In genomic region chr16:76022181-76022580, GRCm38 (mm10) we compare ENCODE assay signal across 24 mouse cellular contexts. TPM values are rescaled to one million over a fixed set of nuclear protein-coding genes. Genes with fewer than 3 reads are reported as not detected.
DNase-seq lines count a peak whose midpoint lies in the region; ATAC-seq and TF ChIP-seq lines count a peak whose summit lies in the region.
"Had no signal": no experiment of that assay in that cellular context is flagged by ENCODE, and none has a peak within 500 bp of the region (broad histone marks: within the 10 kb centered on the region; RNA-seq: fewer than 3 reads in every experiment).

Gene Samsn1 (minus strand): TSS chr16:76022281.

- no peak for DNase-seq in liver, embryonic 11.5 days (ENCODE audit: low spot score)
- no peak for DNase-seq in liver
- no peak for DNase-seq in left cerebral cortex, adult 2 months (ENCODE audit: extremely low spot score in 1 of 2, low spot score in 2 of 2)
- no peak for DNase-seq in frontal cortex, postnatal 36 days (ENCODE audit: low spot score in 2 of 2)
- DNase-seq: cerebellum, adult 8-10 months; forebrain, postnatal 0 days; heart, postnatal 10 days; kidney, adult 8-10 months; kidney, postnatal 14 days; lung, postnatal 10 days; right cerebral cortex, postnatal 4 days; thymus, postnatal 25 days had no signal

- H3K9ac ChIP-seq in liver, embryonic 11.5 days (ENCODE audit: low read depth, low read length), result no peak within 1 kb of the TSS
- no peak within 1 kb of the TSS for H3K9ac ChIP-seq in liver, embryonic 15.5 days
- H3K9ac ChIP-seq in forebrain, embryonic 13.5 days, result no peak within 1 kb of the TSS
- H3K9ac ChIP-seq: embryonic facial prominence, embryonic 12.5 days; forebrain, postnatal 0 days; hindbrain, embryonic 12.5 days; liver, embryonic 14.5 days; neural tube, embryonic 12.5 days had no signal

- no peak within 1 kb of the TSS for H3K4me3 ChIP-seq in liver, embryonic 11.5 days (ENCODE audit: low read depth, low read length)
- H3K4me3 ChIP-seq in liver, embryonic 15.5 days (replicated peaks), result no peak within 1 kb of the TSS
- no peak within 1 kb of the TSS for H3K4me3 ChIP-seq in left cerebral cortex, adult 2 months
- H3K4me3 ChIP-seq in forebrain, embryonic 13.5 days, result no peak within 1 kb of the TSS
- H3K4me3 ChIP-seq: embryonic facial prominence, embryonic 12.5 days; hindbrain, embryonic 12.5 days; layer of hippocampus, adult 2 months; limb, embryonic 10.5 days; midbrain, embryonic 10.5 days; neural tube, embryonic 12.5 days had no signal

- intact Hi-C loops in left cerebral cortex, adult 2 months (cut with DNase I), result no loop called here

- no peaks in the 10 kb centered on the region for H3K4me1 ChIP-seq in liver, embryonic 11.5 days (replicated peaks; ENCODE audit: control insufficient read depth, insufficient read depth, low read length)
- H3K4me1 ChIP-seq in liver, embryonic 15.5 days (replicated peaks), result no peaks in the 10 kb centered on the region
- H3K4me1 ChIP-seq in forebrain, embryonic 13.5 days, result no peaks in the 10 kb centered on the region
- H3K4me1 ChIP-seq: embryonic facial prominence, embryonic 12.5 days; hindbrain, embryonic 12.5 days; limb, embryonic 10.5 days; midbrain, embryonic 10.5 days; neural tube, embryonic 12.5 days had no signal

- no peaks in the 10 kb centered on the region for H3K27me3 ChIP-seq in liver, embryonic 11.5 days (replicated peaks; ENCODE audit: control insufficient read depth, insufficient read depth, low read length)
- H3K27me3 ChIP-seq in liver, embryonic 15.5 days, result no peaks in the 10 kb centered on the region
- H3K27me3 ChIP-seq in forebrain, embryonic 13.5 days, result no peaks in the 10 kb centered on the region
- H3K27me3 ChIP-seq: embryonic facial prominence, embryonic 12.5 days; hindbrain, embryonic 12.5 days; neural tube, embryonic 12.5 days had no signal

- no peak within 1 kb of the TSS for H3K4me2 ChIP-seq in liver, embryonic 11.5 days
- no peak within 1 kb of the TSS for H3K4me2 ChIP-seq in liver, embryonic 15.5 days
- no peak within 1 kb of the TSS for H3K4me2 ChIP-seq in forebrain, embryonic 13.5 days
- H3K4me2 ChIP-seq: embryonic facial prominence, embryonic 12.5 days; heart, embryonic 11.5 days; hindbrain, embryonic 12.5 days; neural tube, embryonic 12.5 days had no signal

- no peak within 1 kb of the TSS for H3K27ac ChIP-seq in liver, embryonic 11.5 days (ENCODE audit: low read depth, low read length)
- no peak within 1 kb of the TSS for H3K27ac ChIP-seq in liver, embryonic 15.5 days (replicated peaks)
- no peak within 1 kb of the TSS for H3K27ac ChIP-seq in left cerebral cortex, adult 2 months
- H3K27ac ChIP-seq in forebrain, embryonic 13.5 days, result no peak within 1 kb of the TSS
- H3K27ac ChIP-seq: embryonic facial prominence, embryonic 12.5 days; hindbrain, embryonic 12.5 days; layer of hippocampus, adult 2 months; limb, embryonic 10.5 days; liver, embryonic 14.5 days; midbrain, embryonic 10.5 days; neural tube, embryonic 12.5 days had no signal

- H3K9me3 ChIP-seq in liver, embryonic 11.5 days (ENCODE audit: control insufficient read depth, low read length), result no peaks in the 10 kb centered on the region
- H3K9me3 ChIP-seq in liver, embryonic 15.5 days (replicated peaks), result no peaks in the 10 kb centered on the region
- no peaks in the 10 kb centered on the region for H3K9me3 ChIP-seq in forebrain, embryonic 13.5 days (replicated peaks)
- H3K9me3 ChIP-seq: embryonic facial prominence, embryonic 12.5 days; hindbrain, embryonic 12.5 days; limb, embryonic 10.5 days; midbrain, embryonic 10.5 days; neural tube, embryonic 12.5 days had no signal

- no peak for TF ChIP-seq CTCF in left cerebral cortex, adult 2 months (IDR thresholded peaks at IDR 0.05)

- no peaks in the 10 kb centered on the region for H3K36me3 ChIP-seq in liver, embryonic 11.5 days (ENCODE audit: control insufficient read depth, insufficient read depth, low read length)
- H3K36me3 ChIP-seq in liver, embryonic 15.5 days (replicated peaks), result no peaks in the 10 kb centered on the region
- no peaks in the 10 kb centered on the region for H3K36me3 ChIP-seq in forebrain, embryonic 13.5 days (ENCODE audit: poor library complexity, severe bottlenecking)
- H3K36me3 ChIP-seq: embryonic facial prominence, embryonic 12.5 days; hindbrain, embryonic 12.5 days; limb, embryonic 10.5 days; midbrain, embryonic 10.5 days; neural tube, embryonic 12.5 days had no signal

- no peak for ATAC-seq in liver, embryonic 11.5 days (replicated peaks; ENCODE audit: low FRiP score)
- ATAC-seq in erythroblast, adult 5-6 weeks (replicated peaks; ENCODE audit: low FRiP score, poor library complexity, severe bottlenecking), result no peak
- no peak for ATAC-seq in liver, embryonic 15.5 days (ENCODE audit: insufficient read depth)
- ATAC-seq in neutrophil, adult 5-6 weeks (ENCODE audit: extremely low read depth, insufficient number of reproducible peaks, low FRiP score, poor library complexity, severe bottlenecking), result no peak
- no peak for ATAC-seq in forebrain, embryonic 13.5 days
- ATAC-seq: forebrain, postnatal 0 days had no signal

- WGBS in liver, embryonic 11.5 days, result 83% methylated on average over 7 of the region's 7 CpGs
- 68% methylated on average over 7 of the region's 7 CpGs for WGBS in liver, embryonic 15.5 days (ENCODE audit: insufficient replicate concordance)
- WGBS in forebrain, embryonic 13.5 days, result 59% methylated on average over 7 of the region's 7 CpGs

RNA-seq across cellular contexts. Expression of gene Samsn1, which starts in this region (rescaled TPM):
- 24.0 and 27.1 TPM in 2 replicates for polyA plus RNA-seq in liver, embryonic 11.5 days (2014; fragmentation: Nextera tagmentation; extraction: Ambion mirVana)
- total RNA-seq in erythroblast, adult 5-6 weeks (2015; ENCODE audit: low replicate concordance), result 26.9 and 31.6 TPM in 2 replicates
- 32.8 and 44.3 TPM in 2 replicates for total RNA-seq in erythroblast, adult 5-6 weeks (2017; ENCODE audit: low replicate concordance)
- polyA plus RNA-seq in liver, embryonic 15.5 days (2015; fragmentation: Nextera tagmentation; extraction: Ambion mirVana), result 10.2 and 10.5 TPM in 2 replicates
- total RNA-seq in neutrophil, adult 5-6 weeks (2017), result 181 and 187 TPM in 2 replicates
- total RNA-seq in left cerebral cortex, adult 2 months (2021), result 1 to 10 TPM; 1.3 to 1.8 TPM
- 0.69 and 1.3 TPM in 2 replicates for polyA plus RNA-seq in forebrain, embryonic 13.5 days (2015; fragmentation: Nextera tagmentation; extraction: Ambion mirVana)

Comparison
In these comparisons a context has a peak if more than half of its experiments do, and no peak if none do; other contexts are left out.
1. RNA of gene Samsn1 (total RNA-seq): 181 to 187 TPM in neutrophil, adult 5-6 weeks and 26.9 to 44.3 TPM in erythroblast, adult 5-6 weeks; 1.3 to 1.8 TPM in left cerebral cortex, adult 2 months; every median in the first group is over 10 times any median in the second.